Mouse (Mus musculus) CH12.LX (cell line): ENCODE data around the gene Abcc5.

Source experiments
- CHD2 ChIP-seq: IDR thresholded peaks from 2 replicates; pipeline ENCODE4 v1.6.1; 2011; ENCODE audit warnings: low read length, improper control_type of control experiment
- CTCF ChIP-seq, 2 experiments: IDR thresholded peaks in 1 of 2; conservative IDR thresholded peaks in 1 of 2; 2 replicates each; pipeline ENCODE4 v1.5.1; 2011 to 2012; ENCODE audit warnings: low read depth in 2 of 2, low read length in 2 of 2, improper control_type of control experiment in 1 of 2, inconsistent platforms in 1 of 2, mild to moderate bottlenecking in 1 of 2, moderate library complexity in 1 of 2
- JUND ChIP-seq: conservative IDR thresholded peaks from 2 replicates; pipeline ENCODE4 v1.6.1; 2011; ENCODE audit warnings: low read depth, low read length, improper control_type of control experiment
- POLR2A ChIP-seq: IDR thresholded peaks from 2 replicates; pipeline ENCODE4 v1.6.1; 2011; ENCODE audit warnings: low read depth, mild to moderate bottlenecking, improper control_type of control experiment, low read length
- POLR2AphosphoS2 ChIP-seq: IDR thresholded peaks from 2 replicates; pipeline ENCODE4 v1.6.1; 2011; ENCODE audit warnings: low read depth, low read length, improper control_type of control experiment
- UBTF ChIP-seq: IDR thresholded peaks from 2 replicates; pipeline ENCODE4 v1.6.1; 2012; ENCODE audit warnings: low read depth, mild to moderate bottlenecking, inconsistent platforms, low read length, improper control_type of control experiment, moderate library complexity

DNA sequence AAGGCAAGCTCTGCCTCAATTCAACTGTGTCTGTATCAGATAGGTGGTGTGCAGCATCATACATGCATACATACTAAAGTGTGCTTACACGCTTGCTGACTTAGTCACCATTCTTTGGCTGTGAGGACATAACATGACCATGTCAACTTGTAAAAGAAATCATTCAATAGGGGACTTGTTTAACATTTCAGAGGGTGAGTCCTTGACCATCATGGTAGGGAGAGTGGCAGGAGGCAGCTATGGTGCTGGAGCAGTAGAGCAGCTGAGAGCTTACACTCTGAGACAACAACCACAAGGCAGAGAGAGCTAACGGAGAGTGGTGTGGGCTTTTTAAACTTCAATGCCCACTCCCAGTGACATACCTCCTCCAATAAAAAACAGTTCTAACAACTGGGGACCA is 9.9 kb downstream of the Abcc5 start:
- TF ChIP-seq POLR2A (no peak), UBTF (no peak), POLR2AphosphoS2 (no peak), CHD2 (no peak), CTCF (conservative IDR thresholded peaks at IDR 0.05 in 1 of 2, IDR thresholded peaks at IDR 0.05 in 1 of 2; ENCODE audit: low read depth in 2 of 2, low read length in 2 of 2) (no peak), JUND (no peak)
